Mouse (Mus musculus): ENCODE results near the gene Ltc4s. TPM values are rescaled to one million over a fixed set of nuclear protein-coding genes. Genes with fewer than 3 reads are reported as not detected.
A peak's percentile ranks its signal among the peaks of the same experiment; 100 is the strongest.

The Ltc4s gene
- polyA plus RNA-seq, 1 experiment, result 1.3 TPM

DNA sequence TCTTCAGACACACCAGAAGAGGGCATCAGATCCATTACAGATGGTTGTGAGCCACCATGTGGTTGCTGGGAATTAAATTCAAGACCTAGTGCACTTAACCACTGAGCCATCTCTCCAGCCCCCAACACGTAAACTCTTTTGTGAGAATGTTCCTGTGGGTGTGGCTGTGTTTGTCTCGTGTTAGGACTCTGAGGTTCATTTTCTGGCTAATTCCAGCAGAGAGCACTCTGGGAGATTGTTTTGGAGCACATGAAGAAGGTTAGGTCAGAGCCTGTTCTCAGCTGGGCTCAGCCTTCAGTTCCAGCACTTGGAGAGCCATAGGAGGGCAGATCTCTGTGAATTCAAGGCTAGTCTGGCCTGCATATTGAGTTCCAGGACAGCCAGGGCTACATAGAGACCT, 18.6 kb downstream of the Ltc4s start:
- no peak overlapping the region for H3ac ChIP-seq (ENCODE audit: control insufficient read depth, insufficient read length, low read depth)
- TF ChIP-seq MYOG (IDR thresholded peaks at IDR 0.05; ENCODE audit: control insufficient read depth, extremely low read depth, insufficient read length) (no peak), MYOD1 (IDR thresholded peaks at IDR 0.05; ENCODE audit: control insufficient read depth, insufficient read length, low read depth) (no peak)
- H3K27me3 ChIP-seq (ENCODE audit: control insufficient read depth, insufficient read depth, insufficient read length), result no peaks in the 10 kb centered on the region
- peaks cover 24% of the 10 kb centered on the region for H3K36me3 ChIP-seq (ENCODE audit: control insufficient read depth, insufficient read depth)
- no peak overlapping the region for H3K4me3 ChIP-seq (ENCODE audit: insufficient read depth, poor library complexity, severe bottlenecking)
- H3K79me3 ChIP-seq (ENCODE audit: low read depth), result peaks cover 3% of the 10 kb centered on the region
- H3K79me2 ChIP-seq (ENCODE audit: control insufficient read depth, insufficient read depth), result peaks cover 33% of the 10 kb centered on the region

DNA sequence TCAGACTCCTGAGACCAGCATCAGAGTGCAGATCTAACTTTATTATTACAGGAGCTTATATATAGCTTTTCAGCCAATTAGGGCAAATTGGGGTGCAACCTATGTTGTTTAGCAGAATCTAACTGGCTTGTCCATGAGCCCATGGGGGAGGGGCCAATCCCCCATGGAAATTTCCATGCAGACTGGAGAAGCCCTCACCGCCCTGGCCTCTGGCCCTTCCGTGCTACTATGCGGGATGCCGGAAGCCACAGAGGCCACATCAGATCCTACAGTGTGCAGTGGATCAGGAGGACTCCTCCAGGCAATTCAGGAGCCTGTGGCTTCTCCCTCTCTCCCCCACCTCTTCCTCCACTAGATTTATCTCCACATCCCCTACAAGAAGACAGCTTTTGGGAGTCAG, 20.6 kb downstream of the Ltc4s start:
- no peak overlapping the region for H3K4me3 ChIP-seq (ENCODE audit: insufficient read depth, poor library complexity, severe bottlenecking)
- H3ac ChIP-seq (ENCODE audit: control insufficient read depth, insufficient read length, low read depth), result no peak overlapping the region
- TF ChIP-seq MAX (IDR thresholded peaks at IDR 0.05) (no peak), MYOD1 (IDR thresholded peaks at IDR 0.05; ENCODE audit: control insufficient read depth, insufficient read length, low read depth) (no peak), CTCF (IDR thresholded peaks at IDR 0.05; ENCODE audit: control insufficient read depth, insufficient read depth, insufficient read length) (no peak), FOSL1 (IDR thresholded peaks at IDR 0.05; ENCODE audit: insufficient read depth, low read length, poor library complexity, severe bottlenecking) (no peak), MYOG (IDR thresholded peaks at IDR 0.05; ENCODE audit: control insufficient read depth, extremely low read depth, insufficient read length) (no peak), USF1 (IDR thresholded peaks at IDR 0.05; ENCODE audit: low read depth) (no peak), CEBPB (IDR thresholded peaks at IDR 0.05; ENCODE audit: low read depth) (no peak)
- H3K27me3 ChIP-seq (ENCODE audit: control insufficient read depth, insufficient read depth, insufficient read length), result no peaks in the 10 kb centered on the region
- peaks cover 24% of the 10 kb centered on the region for H3K36me3 ChIP-seq (ENCODE audit: control insufficient read depth, insufficient read depth)
- peaks cover 17% of the 10 kb centered on the region for H3K79me2 ChIP-seq (ENCODE audit: control insufficient read depth, insufficient read depth)
- no peaks in the 10 kb centered on the region for H3K79me3 ChIP-seq (ENCODE audit: low read depth)

GRCm38 (mm10) chr11:50216724-50217366, 21.6 kb downstream of the Ltc4s start:
- Histone ChIP-seq H3K4me3 (ENCODE audit: insufficient read depth, poor library complexity, severe bottlenecking) (no peak overlapping the region), H3K36me3 (ENCODE audit: control insufficient read depth, insufficient read depth) (peaks cover 17% of the 10 kb centered on the region), H3K79me3 (ENCODE audit: low read depth) (no peaks in the 10 kb centered on the region), H3K79me2 (ENCODE audit: control insufficient read depth, insufficient read depth) (peaks cover 7% of the 10 kb centered on the region), H3ac (ENCODE audit: control insufficient read depth, insufficient read length, low read depth) (no peak overlapping the region), H3K27me3 (ENCODE audit: control insufficient read depth, insufficient read depth, insufficient read length) (no peaks in the 10 kb centered on the region)
- peak; percentile 55 for TF ChIP-seq CEBPB (IDR thresholded peaks at IDR 0.05; ENCODE audit: low read depth)
- no peak for TF ChIP-seq FOSL1 (IDR thresholded peaks at IDR 0.05; ENCODE audit: insufficient read depth, low read length, poor library complexity, severe bottlenecking)

DNA sequence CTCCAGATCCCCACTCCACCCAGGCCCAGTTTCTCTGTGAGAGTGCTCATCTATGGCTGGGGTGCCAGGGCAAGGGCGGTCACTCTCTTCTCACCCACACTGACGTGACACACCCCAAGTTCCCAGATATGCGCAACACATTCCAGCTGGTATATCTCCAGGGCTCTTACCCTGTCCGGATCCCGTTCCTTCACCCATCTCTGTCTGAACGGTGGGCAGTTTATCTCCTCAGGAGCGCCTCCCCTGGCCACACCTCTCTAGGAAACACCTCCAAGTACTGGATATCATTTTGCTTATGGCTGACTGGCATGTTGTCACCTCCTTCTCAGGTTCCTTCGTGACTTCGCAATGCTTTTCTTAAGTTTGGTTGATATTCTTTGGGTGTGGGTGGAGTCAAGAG, 22.8 kb downstream of the Ltc4s start:
- H3ac ChIP-seq (ENCODE audit: control insufficient read depth, insufficient read length, low read depth), result no peak overlapping the region
- H3K79me2 ChIP-seq (ENCODE audit: control insufficient read depth, insufficient read depth), result peaks cover 13% of the 10 kb centered on the region
- peaks cover 5% of the 10 kb centered on the region for H3K36me3 ChIP-seq (ENCODE audit: control insufficient read depth, insufficient read depth)
- no peak overlapping the region for H3K4me3 ChIP-seq (ENCODE audit: insufficient read depth, poor library complexity, severe bottlenecking)
- H3K27me3 ChIP-seq (ENCODE audit: control insufficient read depth, insufficient read depth, insufficient read length), result no peaks in the 10 kb centered on the region
- TF ChIP-seq USF1 (IDR thresholded peaks at IDR 0.05; ENCODE audit: low read depth) (no peak), CTCF (IDR thresholded peaks at IDR 0.05; ENCODE audit: control insufficient read depth, insufficient read depth, insufficient read length) (no peak), MYOG (IDR thresholded peaks at IDR 0.05; ENCODE audit: control insufficient read depth, extremely low read depth, insufficient read length) (no peak), CEBPB (IDR thresholded peaks at IDR 0.05; ENCODE audit: low read depth) (no peak), MAX (IDR thresholded peaks at IDR 0.05) (no peak), FOSL1 (IDR thresholded peaks at IDR 0.05; ENCODE audit: insufficient read depth, low read length, poor library complexity, severe bottlenecking) (no peak), MYOD1 (IDR thresholded peaks at IDR 0.05; ENCODE audit: control insufficient read depth, insufficient read length, low read depth) (no peak)
- H3K79me3 ChIP-seq (ENCODE audit: low read depth), result no peaks in the 10 kb centered on the region

- Histone ChIP-seq H3K36me3 (ENCODE audit: control insufficient read depth, insufficient read depth) (no peaks in the 10 kb centered on the region), H3K4me3 (ENCODE audit: insufficient read depth, poor library complexity, severe bottlenecking) (no peak overlapping the region), H3K79me2 (ENCODE audit: control insufficient read depth, insufficient read depth) (peaks cover 23% of the 10 kb centered on the region), H3K27me3 (ENCODE audit: control insufficient read depth, insufficient read depth, insufficient read length) (no peaks in the 10 kb centered on the region), H3ac (ENCODE audit: control insufficient read depth, insufficient read length, low read depth) (no peak overlapping the region), H3K79me3 (ENCODE audit: low read depth) (peaks cover 7% of the 10 kb centered on the region)
- TF ChIP-seq MAX (IDR thresholded peaks at IDR 0.05), result no peak
- no peak for TF ChIP-seq FOSL1 (IDR thresholded peaks at IDR 0.05; ENCODE audit: insufficient read depth, low read length, poor library complexity, severe bottlenecking)
- TF ChIP-seq USF1 (IDR thresholded peaks at IDR 0.05; ENCODE audit: low read depth), result no peak
- TF ChIP-seq MYOD1 (IDR thresholded peaks at IDR 0.05; ENCODE audit: control insufficient read depth, insufficient read length, low read depth), result no peak
- TF ChIP-seq CTCF (IDR thresholded peaks at IDR 0.05; ENCODE audit: control insufficient read depth, insufficient read depth, insufficient read length), result no peak
- no peak for TF ChIP-seq CEBPB (IDR thresholded peaks at IDR 0.05; ENCODE audit: low read depth)
- TF ChIP-seq MYOG (IDR thresholded peaks at IDR 0.05; ENCODE audit: control insufficient read depth, extremely low read depth, insufficient read length), result no peak
Measured at GRCm38 (mm10) chr11:50214631-50215030, 23.8 kb downstream of the Ltc4s start.

Measured in C2C12 (cell line).